Mouse (Mus musculus) C2C12 (cell line): ENCODE measurements around the gene Vps25. TPM values are rescaled to one million over a fixed set of nuclear protein-coding genes. Genes with fewer than 3 reads are reported as not detected.

Experiments used
- H3K27me3 ChIP-seq: one replicate; pipeline ENCODE4 v1.6.1; 2011; ENCODE audit not compliant: control insufficient read depth, insufficient read depth, insufficient read length
- H3K36me3 ChIP-seq: one replicate; pipeline ENCODE4 v1.6.1; 2011; ENCODE audit not compliant: control insufficient read depth, insufficient read depth
- H3K4me3 ChIP-seq: one replicate; pipeline ENCODE4 v1.5.1; 2011; ENCODE audit warnings: mild to moderate bottlenecking, control low read depth; ENCODE audit not compliant: poor library complexity, insufficient read depth, severe bottlenecking
- H3K79me2 ChIP-seq: one replicate; pipeline ENCODE4 v1.6.1; 2011; ENCODE audit not compliant: control insufficient read depth, insufficient read depth
- H3K79me3 ChIP-seq: one replicate; pipeline ENCODE4 v1.6.1; 2011; ENCODE audit warnings: low read depth, control low read depth
- H3ac ChIP-seq: one replicate; pipeline ENCODE3; 2011; ENCODE audit warnings: low read depth; ENCODE audit not compliant: control insufficient read depth, insufficient read length
- CEBPB ChIP-seq: IDR thresholded peaks from one replicate; pipeline ENCODE4 v1.6.1; 2011; ENCODE audit warnings: low read depth, mild to moderate bottlenecking, control low read depth, moderate library complexity
- CTCF ChIP-seq: IDR thresholded peaks from one replicate; pipeline ENCODE4 v1.5.1; 2011; ENCODE audit not compliant: control insufficient read depth, insufficient read depth, insufficient read length
- FOSL1 ChIP-seq: IDR thresholded peaks from one replicate; pipeline ENCODE4 v1.8.0; 2011; ENCODE audit warnings: mild to moderate bottlenecking, low read length; ENCODE audit not compliant: poor library complexity, insufficient read depth, severe bottlenecking
- MAX ChIP-seq: IDR thresholded peaks from one replicate; pipeline ENCODE4 v1.6.1; 2011; ENCODE audit warnings: mild to moderate bottlenecking, control low read depth
- MYOD1 ChIP-seq: IDR thresholded peaks from one replicate; pipeline ENCODE4 v1.6.1; 2011; ENCODE audit warnings: low read depth; ENCODE audit not compliant: control insufficient read depth, insufficient read length
- MYOG ChIP-seq: IDR thresholded peaks from one replicate; pipeline ENCODE4 v1.6.1; 2011; ENCODE audit not compliant: control insufficient read depth, insufficient read length; ENCODE audit errors: extremely low read depth
- USF1 ChIP-seq: IDR thresholded peaks from one replicate; pipeline ENCODE4 v1.6.1; 2011; ENCODE audit warnings: low read depth, mild to moderate bottlenecking, control low read depth, moderate library complexity
- polyA plus RNA-seq: library from polyadenylated mRNA; unstranded; fragments of >200 nt; fragmentation: generic; extraction: Trizol; gene quantifications from one replicate; pipeline ENCODE4 v1.2.1, GENCODE M21; 2012; ENCODE audit warnings: missing spikeins

Vps25 gene
- polyA plus RNA-seq, 1 experiment = 116 TPM

DNA sequence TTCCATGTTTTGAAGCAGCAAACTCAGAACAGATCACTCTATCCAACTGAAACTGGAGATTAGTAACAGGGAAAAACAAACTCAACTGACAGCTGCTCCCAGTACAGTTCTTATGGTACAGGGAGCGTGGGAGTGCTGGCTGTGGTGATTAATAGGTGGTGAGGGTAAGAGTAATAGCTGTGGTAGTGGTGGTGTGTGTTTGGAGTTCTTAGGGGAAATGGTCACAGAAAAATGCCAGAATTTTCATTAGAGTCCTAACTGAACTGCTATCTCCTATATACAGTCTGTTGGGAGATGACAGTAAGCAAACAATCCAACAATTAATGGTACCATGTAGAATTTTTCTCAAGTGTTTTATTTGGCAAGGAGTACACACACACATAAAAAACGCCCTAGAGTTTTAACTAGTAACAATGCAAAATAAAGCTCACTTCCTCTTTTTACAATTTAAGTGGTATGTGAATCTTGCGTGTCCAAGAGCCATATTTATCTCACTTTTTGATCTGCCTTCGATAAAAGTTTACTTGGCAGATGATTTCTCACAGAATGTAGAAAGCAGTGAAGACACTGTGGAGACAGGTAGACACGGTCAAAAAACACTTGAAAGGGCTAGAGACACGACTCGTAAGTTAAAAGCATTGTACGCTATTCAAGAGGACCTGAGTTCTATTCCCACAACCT, 32.1 kb upstream of the Vps25 start:
- TF ChIP-seq MYOD1 = peak; percentile 19
- no peak for TF ChIP-seq MYOG
- Histone ChIP-seq H3K4me3 (no peak overlapping the region), H3K36me3 (peaks cover 5% of the 10 kb centered on the region), H3K79me3 (no peaks in the 10 kb centered on the region), H3K79me2 (peaks cover 19% of the 10 kb centered on the region), H3ac (no peak overlapping the region), H3K27me3 (no peaks in the 10 kb centered on the region)

DNA sequence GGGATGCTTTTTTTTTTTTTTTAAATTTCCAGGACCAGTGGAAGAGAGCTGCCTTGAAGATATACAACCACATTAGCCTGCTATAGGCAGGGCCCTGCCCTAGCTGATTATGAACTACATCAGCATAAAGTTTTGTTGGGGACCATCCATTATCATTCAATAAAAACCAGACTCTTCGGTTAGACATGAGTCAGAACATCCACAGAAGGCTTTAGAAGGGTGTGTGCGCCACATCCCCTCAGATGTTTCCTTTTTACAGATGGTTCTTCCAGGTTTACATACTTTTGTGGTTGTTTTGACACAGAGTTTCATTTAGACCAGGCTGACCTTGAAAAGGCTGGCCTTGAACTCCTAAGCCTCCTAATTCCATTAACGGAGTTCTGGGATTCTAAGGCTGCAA, 29.2 kb upstream of the Vps25 start:
- Histone ChIP-seq H3K36me3 (no peaks in the 10 kb centered on the region), H3K79me3 (no peaks in the 10 kb centered on the region), H3K27me3 (no peaks in the 10 kb centered on the region), H3ac (no peak overlapping the region), H3K4me3 (no peak overlapping the region), H3K79me2 (peaks cover 19% of the 10 kb centered on the region)
- TF ChIP-seq MYOD1 (no peak), MAX (no peak), USF1 (no peak), FOSL1 (no peak), CTCF (no peak), CEBPB (no peak), MYOG (no peak)

DNA sequence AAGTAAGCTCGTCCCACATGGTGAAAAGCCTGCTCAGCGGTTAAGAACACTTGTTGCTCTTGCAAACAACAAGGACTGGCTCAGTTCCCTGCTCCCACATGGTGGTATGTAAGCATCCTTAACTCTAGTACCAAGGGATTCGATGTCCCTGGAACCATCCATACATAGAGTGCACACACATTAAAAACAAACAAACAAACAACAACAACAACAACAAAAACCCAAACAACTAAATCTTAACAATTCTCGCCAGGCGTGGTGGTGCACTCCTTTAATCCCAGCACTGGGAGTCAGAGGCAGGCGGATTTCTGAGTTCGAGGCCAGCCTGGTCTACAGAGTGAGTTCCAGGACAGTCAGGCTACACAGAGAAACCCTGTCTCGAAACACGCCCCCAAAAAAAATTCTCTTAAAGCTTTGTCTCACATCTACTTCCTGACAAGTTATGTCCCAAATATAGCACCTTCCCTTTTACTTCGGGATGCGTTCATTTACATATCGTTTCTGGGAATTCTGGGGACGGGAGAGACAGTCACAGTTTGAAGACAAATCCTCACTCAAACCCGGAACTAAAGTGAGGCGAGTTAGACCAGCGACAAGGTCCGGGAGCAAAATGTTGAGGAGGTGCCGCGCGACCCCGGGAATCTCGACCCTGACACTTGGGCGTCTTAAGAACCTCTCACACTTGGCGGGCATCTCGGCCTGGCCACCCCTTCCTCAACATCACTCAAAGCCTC, 28.0 kb upstream of the Vps25 start:
- Histone ChIP-seq H3K79me2 (peaks cover 19% of the 10 kb centered on the region), H3K27me3 (no peaks in the 10 kb centered on the region), H3K79me3 (no peaks in the 10 kb centered on the region), H3K36me3 (no peaks in the 10 kb centered on the region), H3ac (peak overlapping the region; percentile 40), H3K4me3 (peak overlapping the region; percentile 60)
- TF ChIP-seq FOSL1 (no peak), MYOG (no peak), USF1 (no peak), MAX (no peak), MYOD1 (no peak)

DNA sequence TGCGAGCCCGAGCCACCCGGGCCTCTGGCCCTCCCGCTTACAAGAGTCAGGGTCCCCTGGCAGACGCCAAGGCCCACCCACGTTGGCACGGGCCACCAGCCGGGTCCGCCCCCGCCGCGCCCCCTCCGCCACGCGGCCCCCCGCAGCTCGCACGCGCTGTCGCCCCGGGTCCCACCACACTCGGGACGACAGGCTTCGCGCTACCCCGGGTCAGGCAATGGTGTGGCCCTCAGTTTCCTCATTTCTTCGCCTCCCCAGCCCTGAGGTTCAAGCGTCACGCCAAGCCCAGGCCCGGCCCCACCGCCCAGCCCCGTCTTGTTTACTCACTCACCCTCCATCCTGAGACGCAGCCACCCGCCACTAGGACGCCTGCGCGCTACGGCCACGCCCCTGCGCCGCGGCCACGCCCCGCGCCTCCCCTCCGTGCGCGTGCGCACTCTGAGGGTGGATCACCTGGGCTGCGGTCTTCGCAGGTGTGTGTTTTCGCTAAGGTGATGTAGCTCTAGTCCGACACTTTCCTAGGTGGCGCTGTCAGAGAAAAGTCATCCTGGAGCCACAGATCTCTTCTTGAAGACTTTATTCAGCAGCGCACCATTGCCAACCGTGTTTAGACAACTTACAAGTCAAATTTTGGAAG, 27.3 kb upstream of the Vps25 start, which contains the start of gene Ezh1:
Ezh1 (minus strand) TSS at position 399 of the 637 bp plus-strand sequence.
- H3K79me2 ChIP-seq = peaks cover 19% of the 10 kb centered on the region
- TF ChIP-seq MYOD1 (no peak), USF1 (no peak), CTCF (no peak), MYOG (no peak), FOSL1 (no peak), MAX (no peak), CEBPB (no peak)
- no peaks in the 10 kb centered on the region for H3K79me3 ChIP-seq
- peak within 1 kb of the TSS; percentile 60 for H3K4me3 ChIP-seq
- no peaks in the 10 kb centered on the region for H3K27me3 ChIP-seq
- no peaks in the 10 kb centered on the region for H3K36me3 ChIP-seq
- peak within 1 kb of the TSS; percentile 40 for H3ac ChIP-seq

DNA sequence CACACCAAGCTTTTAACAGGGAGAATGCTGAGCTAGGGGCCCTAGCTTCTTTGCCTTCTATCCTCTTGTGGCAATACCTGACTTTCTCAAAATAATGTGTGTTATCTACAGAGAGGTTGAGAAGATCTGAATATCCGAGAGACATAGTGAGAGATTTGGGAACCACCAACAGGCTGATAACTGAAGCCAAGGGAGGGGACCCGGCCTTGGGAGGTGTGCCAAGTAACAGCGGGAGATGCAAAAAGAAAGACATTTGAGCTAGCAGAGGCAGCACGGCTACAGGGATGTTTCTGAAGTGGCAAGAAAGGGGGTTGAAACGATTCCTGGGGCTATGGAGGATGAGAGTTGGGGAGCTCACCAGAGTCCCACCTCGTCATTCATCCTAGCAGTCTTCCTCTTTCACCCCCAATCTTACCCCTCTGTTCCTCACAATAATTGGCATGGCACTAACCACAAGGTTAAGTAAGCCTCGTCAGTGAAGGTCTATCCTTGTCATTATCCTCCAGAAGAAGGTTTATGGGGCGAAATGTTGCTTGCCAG, 24.1 kb upstream of the Vps25 start:
- H3ac ChIP-seq = no peak overlapping the region
- peaks cover 12% of the 10 kb centered on the region for H3K79me2 ChIP-seq
- no peak overlapping the region for H3K4me3 ChIP-seq
- no peaks in the 10 kb centered on the region for H3K79me3 ChIP-seq
- TF ChIP-seq USF1 (no peak), MYOG (no peak), MYOD1 (no peak), CEBPB (no peak), CTCF (no peak), MAX (no peak), FOSL1 (no peak)
- H3K27me3 ChIP-seq = no peaks in the 10 kb centered on the region
- no peaks in the 10 kb centered on the region for H3K36me3 ChIP-seq
